18 mouse cellular contexts compared by ENCODE assay signal in the genomic region with DNA sequence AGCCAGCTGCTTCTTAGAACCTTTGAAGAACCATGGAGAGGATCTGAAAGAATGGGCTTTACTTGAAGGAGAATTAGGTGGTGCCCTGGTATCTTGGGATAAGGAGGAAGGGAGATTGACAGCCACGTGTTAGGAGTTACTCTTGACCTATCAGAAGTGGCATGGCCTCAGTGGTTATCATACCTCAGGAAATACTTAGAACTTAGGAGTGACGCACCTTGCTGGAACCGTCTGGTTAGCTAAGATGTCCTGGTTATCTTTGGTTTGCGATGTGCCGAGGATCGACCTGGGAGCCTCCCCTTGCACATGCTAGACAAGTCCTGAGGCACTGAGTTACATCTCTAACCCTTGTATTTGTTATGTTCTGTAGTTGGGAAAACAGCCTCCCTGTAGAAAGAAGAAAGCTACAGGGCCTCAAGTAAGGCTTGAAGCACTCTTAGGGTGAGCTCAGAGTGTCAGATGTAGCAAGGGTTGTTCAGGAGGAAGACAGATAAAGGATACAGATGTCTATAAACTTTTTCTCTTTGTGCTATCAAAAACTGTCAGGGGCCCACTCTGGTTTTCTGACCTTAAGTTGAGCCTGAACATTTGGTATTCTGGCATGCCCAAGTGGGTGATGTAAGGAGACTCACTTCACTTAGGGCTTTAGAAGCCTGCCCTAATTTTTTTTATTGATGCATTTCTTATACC. TPM values are rescaled to one million over a fixed set of nuclear protein-coding genes. Genes with fewer than 3 reads are reported as not detected.
DNase-seq lines count a peak whose midpoint lies in the region; ATAC-seq lines count a peak whose summit lies in the region.
"Had no signal": no experiment of that assay in that cellular context is flagged by ENCODE, and none has a peak within 500 bp of the region (broad histone marks: within the 10 kb centered on the region; RNA-seq: fewer than 3 reads in every experiment).

No protein-coding gene starts in this region.

- peak; percentile 92 for DNase-seq in c-Kit-positive CD71-positive TER-119-negative erythroid progenitor cells, embryonic 14.5 days (ENCODE audit: low read depth)
- DNase-seq in liver, embryonic 13.5 days, result peak; percentile 87
- no peak for DNase-seq in MN1 (ENCODE audit: low spot score)
- DNase-seq in urinary bladder, postnatal 4 days (ENCODE audit: low spot score in 2 of 2), result no peak
- DNase-seq: adrenal gland, postnatal 14 days; cerebellum, adult 9-10 months; gastrocnemius, postnatal 25 days; lung, adult 18-20 months; retina, postnatal 1 day had no signal

- no peak overlapping the region for H3K4me3 ChIP-seq in intestine, embryonic 16.5 days (ENCODE audit: low read length)
- no peak overlapping the region for H3K4me3 ChIP-seq in intestine, embryonic 15.5 days (replicated peaks)
- peak overlapping the region; percentile 40 for H3K4me3 ChIP-seq in liver, embryonic 13.5 days (replicated peaks)
- no peak overlapping the region for H3K4me3 ChIP-seq in stomach, embryonic 14.5 days (ENCODE audit: low read depth, low read length)
- H3K4me3 ChIP-seq: embryonic facial prominence, embryonic 12.5 days; midbrain, embryonic 12.5 days; neural tube, embryonic 12.5 days had no signal

- WGBS in intestine, embryonic 16.5 days, result 85% methylated on average over 6 of the region's 6 CpGs
- 84% methylated on average over 6 of the region's 6 CpGs for WGBS in intestine, embryonic 15.5 days
- WGBS in liver, embryonic 13.5 days (ENCODE audit: insufficient replicate concordance), result 9% methylated on average over 6 of the region's 6 CpGs
- 86% methylated on average over 6 of the region's 6 CpGs for WGBS in stomach, embryonic 14.5 days

- no peak overlapping the region for H3K27ac ChIP-seq in intestine, embryonic 16.5 days (ENCODE audit: low read length)
- no peak overlapping the region for H3K27ac ChIP-seq in intestine, embryonic 15.5 days
- H3K27ac ChIP-seq in liver, embryonic 13.5 days, result peak overlapping the region; percentile 97
- no peak overlapping the region for H3K27ac ChIP-seq in stomach, embryonic 14.5 days (ENCODE audit: low read length)
- H3K27ac ChIP-seq: embryonic facial prominence, embryonic 12.5 days; hindbrain, embryonic 14.5 days; midbrain, embryonic 12.5 days; neural tube, embryonic 12.5 days had no signal

- H3K4me1 ChIP-seq in intestine, embryonic 16.5 days (ENCODE audit: control insufficient read depth, insufficient read depth, low read length), result peaks cover 22% of the 10 kb centered on the region
- peaks cover 15% of the 10 kb centered on the region; the same call in 1 of the 2 replicates for H3K4me1 ChIP-seq in intestine, embryonic 15.5 days (replicated peaks)
- H3K4me1 ChIP-seq in liver, embryonic 13.5 days (replicated peaks), result peaks cover 95% of the 10 kb centered on the region
- H3K4me1 ChIP-seq in stomach, embryonic 14.5 days (ENCODE audit: control insufficient read depth, insufficient read depth, low read length), result peaks cover 11% of the 10 kb centered on the region

- ATAC-seq in intestine, embryonic 16.5 days, result peak; percentile 12
- ATAC-seq in intestine, embryonic 15.5 days, result no peak
- peak; percentile 92 for ATAC-seq in liver, embryonic 13.5 days (ENCODE audit: low read depth)
- ATAC-seq in stomach, embryonic 14.5 days (ENCODE audit: insufficient number of reproducible peaks, insufficient read depth, low FRiP score, low read depth), result peak; percentile 16; the same call in 1 of the 2 replicates
- ATAC-seq in granulocyte monocyte progenitor cell, adult 5-6 weeks (replicated peaks; ENCODE audit: poor library complexity, severe bottlenecking), result no peak
- ATAC-seq: forebrain, embryonic 14.5 days had no signal

- H3K27me3 ChIP-seq in intestine, embryonic 16.5 days (replicated peaks; ENCODE audit: control insufficient read depth, insufficient read depth, low read length), result no peaks in the 10 kb centered on the region
- no peaks in the 10 kb centered on the region for H3K27me3 ChIP-seq in intestine, embryonic 15.5 days (replicated peaks)
- H3K27me3 ChIP-seq in liver, embryonic 13.5 days, result no peaks in the 10 kb centered on the region
- no peaks in the 10 kb centered on the region for H3K27me3 ChIP-seq in stomach, embryonic 14.5 days (ENCODE audit: control insufficient read depth, insufficient read depth, low read length)
- H3K27me3 ChIP-seq: embryonic facial prominence, embryonic 12.5 days; midbrain, embryonic 12.5 days; neural tube, embryonic 12.5 days had no signal

- H3K4me2 ChIP-seq in intestine, embryonic 16.5 days (ENCODE audit: low read depth, low read length), result no peak overlapping the region
- no peak overlapping the region for H3K4me2 ChIP-seq in intestine, embryonic 15.5 days (replicated peaks)
- peak overlapping the region; percentile 92 for H3K4me2 ChIP-seq in liver, embryonic 13.5 days
- no peak overlapping the region for H3K4me2 ChIP-seq in stomach, embryonic 14.5 days (replicated peaks; ENCODE audit: low read depth, low read length)
- H3K4me2 ChIP-seq: embryonic facial prominence, embryonic 12.5 days; hindbrain, embryonic 14.5 days; midbrain, embryonic 12.5 days; neural tube, embryonic 12.5 days had no signal

- H3K9ac ChIP-seq in intestine, embryonic 16.5 days (ENCODE audit: low read depth, low read length), result no peak overlapping the region
- no peak overlapping the region for H3K9ac ChIP-seq in intestine, embryonic 15.5 days
- peak overlapping the region; percentile 100 for H3K9ac ChIP-seq in liver, embryonic 13.5 days
- H3K9ac ChIP-seq in stomach, embryonic 14.5 days (replicated peaks; ENCODE audit: low read depth, low read length), result no peak overlapping the region
- H3K9ac ChIP-seq: embryonic facial prominence, embryonic 12.5 days; hindbrain, embryonic 14.5 days; midbrain, embryonic 12.5 days; neural tube, embryonic 12.5 days had no signal

- H3K9me3 ChIP-seq in intestine, embryonic 16.5 days (ENCODE audit: control insufficient read depth, low read length), result no peaks in the 10 kb centered on the region
- no peaks in the 10 kb centered on the region for H3K9me3 ChIP-seq in intestine, embryonic 15.5 days
- H3K9me3 ChIP-seq in liver, embryonic 13.5 days (replicated peaks), result no peaks in the 10 kb centered on the region
- H3K9me3 ChIP-seq in stomach, embryonic 14.5 days (ENCODE audit: control insufficient read depth, low read depth, low read length), result no peaks in the 10 kb centered on the region
- H3K9me3 ChIP-seq: embryonic facial prominence, embryonic 12.5 days; midbrain, embryonic 12.5 days; neural tube, embryonic 12.5 days had no signal

- no peaks in the 10 kb centered on the region for H3K36me3 ChIP-seq in intestine, embryonic 16.5 days (ENCODE audit: control insufficient read depth, insufficient read depth, low read length)
- no peaks in the 10 kb centered on the region for H3K36me3 ChIP-seq in intestine, embryonic 15.5 days
- H3K36me3 ChIP-seq in liver, embryonic 13.5 days, result peaks cover 22% of the 10 kb centered on the region
- H3K36me3 ChIP-seq in stomach, embryonic 14.5 days (ENCODE audit: control insufficient read depth, insufficient read depth, low read length), result no peaks in the 10 kb centered on the region
- H3K36me3 ChIP-seq: embryonic facial prominence, embryonic 12.5 days; midbrain, embryonic 12.5 days; neural tube, embryonic 12.5 days had no signal

RNA-seq across cellular contexts. Expression of gene Noct, which starts 6.0 kb away (rescaled TPM):
- polyA plus RNA-seq in intestine, embryonic 16.5 days (2015; fragmentation: Nextera tagmentation; extraction: Ambion mirVana), result 4.9 TPM in 2 replicates
- polyA plus RNA-seq in intestine, embryonic 15.5 days (2015; fragmentation: Nextera tagmentation; extraction: Ambion mirVana), result 7.0 and 7.4 TPM in 2 replicates
- polyA plus RNA-seq in liver, embryonic 13.5 days (2015; fragmentation: Nextera tagmentation; extraction: Ambion mirVana), result 20.5 and 23.1 TPM in 2 replicates
- 8.3 and 11.6 TPM in 2 replicates for polyA plus RNA-seq in stomach, embryonic 14.5 days (2014; fragmentation: Nextera tagmentation; extraction: Ambion mirVana)
- 13.9 and 24.0 TPM in 2 replicates for total RNA-seq in granulocyte monocyte progenitor cell, adult 5-6 weeks (2014; fragmentation: Nextera tagmentation)
- 7.0 and 9.5 TPM in 2 replicates for total RNA-seq in granulocyte monocyte progenitor cell, adult 5-6 weeks (2017)

Comparison
In these comparisons a context has a peak if more than half of its experiments do, and no peak if none do; other contexts are left out.
1. ATAC-seq: peak in intestine, embryonic 16.5 days (single experiment), liver, embryonic 13.5 days (single experiment) and stomach, embryonic 14.5 days (single experiment); none in intestine, embryonic 15.5 days (single experiment) and granulocyte monocyte progenitor cell, adult 5-6 weeks (single experiment).
2. DNase-seq: peak in c-Kit-positive CD71-positive TER-119-negative erythroid progenitor cells, embryonic 14.5 days (single experiment) and liver, embryonic 13.5 days (single experiment); none in MN1 (single experiment) and urinary bladder, postnatal 4 days (0 of 2).